Mouse (Mus musculus) c-Kit-positive CD71-positive TER-119-positive erythroid progenitor cells, embryonic 14.5 days (primary cell): ENCODE measurements around the gene Tmem265.

Experiments used
- DNase-seq: peaks from one replicate; pipeline ENCODE4 v3.0.0-alpha.2; 2013; ENCODE audit warnings: low spot score

Tmem265 gene

GRCm38 (mm10) chr7:127561340-127561858 lies at the start of gene Tmem265:
Gene Tmem265 (plus strand): TSS chr7:127561390.
- DNase-seq, result no peak

GRCm38 (mm10) chr7:127511808-127512230 lies 49.4 kb upstream of the Tmem265 start, which contains the start of gene Srcap:
Gene Srcap (plus strand): TSS chr7:127511983.
- DNase-seq, result peak; percentile 95

GRCm38 (mm10) chr7:127512231-127513015 lies 48.8 kb upstream of the Tmem265 start:
- DNase-seq, result peak; percentile 91

- no peak for DNase-seq
Observed at GRCm38 (mm10) chr7:127513016-127513390, 48.2 kb upstream of the Tmem265 start.

GRCm38 (mm10) chr7:127513781-127514180 lies 47.4 kb upstream of the Tmem265 start:
- DNase-seq, result no peak

GRCm38 (mm10) chr7:127515846-127516245 lies 45.3 kb upstream of the Tmem265 start:
- DNase-seq, result no peak

- DNase-seq, result no peak
Observed at GRCm38 (mm10) chr7:127516344-127516743, 44.8 kb upstream of the Tmem265 start.

- DNase-seq, result no peak
Observed at GRCm38 (mm10) chr7:127519284-127519683, 41.9 kb upstream of the Tmem265 start, which contains the start of gene Gm42715. Gene Gm42715 (plus strand): TSS chr7:127519584.

GRCm38 (mm10) chr7:127541671-127542070 lies 19.5 kb upstream of the Tmem265 start:
- no peak for DNase-seq

- no peak for DNase-seq
Observed at GRCm38 (mm10) chr7:127549116-127549835, 11.9 kb upstream of the Tmem265 start.

- DNase-seq, result no peak
Observed at GRCm38 (mm10) chr7:127551558-127551957, 9.6 kb upstream of the Tmem265 start.

- no peak for DNase-seq
Observed at GRCm38 (mm10) chr7:127560580-127560979, 610 bp upstream of the Tmem265 start.

GRCm38 (mm10) chr7:127564381-127565150 lies 3.4 kb downstream of the Tmem265 start:
- DNase-seq, result no peak

GRCm38 (mm10) chr7:127572895-127573471 lies 11.8 kb downstream of the Tmem265 start, which contains the start of gene Phkg2:
Gene Phkg2 (plus strand): TSS chr7:127573340.
- DNase-seq, result peak; percentile 96

- DNase-seq, result no peak
Observed at GRCm38 (mm10) chr7:127573503-127574008, 12.4 kb downstream of the Tmem265 start.

- no peak for DNase-seq
Observed at GRCm38 (mm10) chr7:127574115-127574514, 12.9 kb downstream of the Tmem265 start.

GRCm38 (mm10) chr7:127583260-127583659 lies 22.1 kb downstream of the Tmem265 start:
- no peak for DNase-seq

- no peak for DNase-seq
Observed at GRCm38 (mm10) chr7:127585031-127585430, 23.8 kb downstream of the Tmem265 start.

- DNase-seq, result peak; percentile 78
Observed at GRCm38 (mm10) chr7:127586149-127586548, 25.0 kb downstream of the Tmem265 start.

GRCm38 (mm10) chr7:127587196-127587595 lies 26.0 kb downstream of the Tmem265 start:
- no peak for DNase-seq
